Mouse (Mus musculus) regulatory T cell (primary cell): ENCODE data around the gene Gm10375.

Source experiments
- in situ Hi-C: fragments of 300-600 bp; cut with MboI, MseI; formaldehyde crosslinking; loops from one replicate; pipeline ENCODE4 v1.15.1; 2025; ENCODE audit warnings: high pct_unique_total_duplicates

The Gm10375 gene

GRCm38 (mm10) chr14:43607913-43608312 is at the start of gene Gm10375:
Gene Gm10375 (minus strand): TSS chr14:43608013.
- in situ Hi-C loops, result loop anchor here (10.0 to 25.0 kb wide), 3 partner anchors 596 to 1621 kb away; partner anchors contain the start of genes Gm10376 and Gm3543

- in situ Hi-C loops, result loop anchor here (5.0 kb wide), 1 partner anchor 1957 kb away; the partner anchor contains the start of gene Gm3072
Measured at GRCm38 (mm10) chr14:43579046-43579445, 28.8 kb downstream of the Gm10375 start, which contains the start of gene Gm17654. Gene Gm17654 (minus strand): TSS chr14:43579146.

GRCm38 (mm10) chr14:43577969-43578368 is 29.8 kb downstream of the Gm10375 start:
- in situ Hi-C loops, result loop anchor here (5.0 kb wide), 1 partner anchor 1956 kb away; the partner anchor contains the start of gene Gm3072
